Mouse (Mus musculus): ENCODE measurements around the gene Brd1.
"Not testable (repeated sequence)": the region's sequence is repeated elsewhere in the genome, so short reads cannot be mapped to it uniquely, and the experiment has no call there.

The Brd1 gene

GRCm38 (mm10) chr15:88730717-88731116 is 3.3 kb downstream of the Brd1 start:
- DNase-seq (ENCODE audit: low read depth, low spot score), result no peak

- DNase-seq (ENCODE audit: low read depth, low spot score), result no peak
These were observed 6.8 kb downstream of the Brd1 start for GRCm38 (mm10) chr15:88727204-88727603.

- no peak for DNase-seq (ENCODE audit: low read depth, low spot score)
These were observed 9.0 kb downstream of the Brd1 start for GRCm38 (mm10) chr15:88725036-88725435.

GRCm38 (mm10) chr15:88724311-88724710 is 9.7 kb downstream of the Brd1 start:
- no peak for DNase-seq (ENCODE audit: low read depth, low spot score)

- DNase-seq (ENCODE audit: low read depth, low spot score), result no peak
These were observed 10.8 kb downstream of the Brd1 start for GRCm38 (mm10) chr15:88723205-88723604.

GRCm38 (mm10) chr15:88717239-88717638 is 16.8 kb downstream of the Brd1 start:
- DNase-seq (ENCODE audit: low read depth, low spot score), result no peak

GRCm38 (mm10) chr15:88716350-88716749 is 17.7 kb downstream of the Brd1 start:
- no peak for DNase-seq (ENCODE audit: low read depth, low spot score)

GRCm38 (mm10) chr15:88714021-88714589 is 19.9 kb downstream of the Brd1 start:
- DNase-seq (ENCODE audit: low read depth, low spot score), result no peak

GRCm38 (mm10) chr15:88712501-88712900 is 21.5 kb downstream of the Brd1 start:
- DNase-seq (ENCODE audit: low read depth, low spot score), result no peak

GRCm38 (mm10) chr15:88709878-88710277 is 24.2 kb downstream of the Brd1 start:
- DNase-seq (ENCODE audit: low read depth, low spot score), result no peak

GRCm38 (mm10) chr15:88708657-88709511 is 25.1 kb downstream of the Brd1 start:
- no peak for DNase-seq (ENCODE audit: low read depth, low spot score)

- DNase-seq (ENCODE audit: low read depth, low spot score), result no peak
These were observed 25.8 kb downstream of the Brd1 start for GRCm38 (mm10) chr15:88708204-88708603.

- not testable (repeated sequence) for DNase-seq (ENCODE audit: low read depth, low spot score)
These were observed 27.0 kb downstream of the Brd1 start for GRCm38 (mm10) chr15:88706987-88707386.

GRCm38 (mm10) chr15:88706320-88706719 is 27.7 kb downstream of the Brd1 start:
- DNase-seq (ENCODE audit: low read depth, low spot score), result no peak

- no peak for DNase-seq (ENCODE audit: low read depth, low spot score)
These were observed 29.7 kb downstream of the Brd1 start for GRCm38 (mm10) chr15:88704284-88704683.

- DNase-seq (ENCODE audit: low read depth, low spot score), result no peak
These were observed 31.5 kb downstream of the Brd1 start for GRCm38 (mm10) chr15:88702501-88702900.

- no peak for DNase-seq (ENCODE audit: low read depth, low spot score)
These were observed 33.3 kb downstream of the Brd1 start for GRCm38 (mm10) chr15:88700759-88701158.

GRCm38 (mm10) chr15:88699508-88699907 is 34.5 kb downstream of the Brd1 start:
- DNase-seq (ENCODE audit: low read depth, low spot score), result no peak

GRCm38 (mm10) chr15:88697586-88697985 is 36.4 kb downstream of the Brd1 start:
- DNase-seq (ENCODE audit: low read depth, low spot score), result no peak

GRCm38 (mm10) chr15:88696055-88696454 is 38.0 kb downstream of the Brd1 start:
- DNase-seq (ENCODE audit: low read depth, low spot score), result no peak

GRCm38 (mm10) chr15:88694033-88694432 is 40.0 kb downstream of the Brd1 start:
- DNase-seq (ENCODE audit: low read depth, low spot score), result no peak

GRCm38 (mm10) chr15:88692720-88693119 is 41.3 kb downstream of the Brd1 start:
- DNase-seq (ENCODE audit: low read depth, low spot score), result no peak

GRCm38 (mm10) chr15:88691129-88691528 is 42.9 kb downstream of the Brd1 start:
- no peak for DNase-seq (ENCODE audit: low read depth, low spot score)
